Mouse (Mus musculus) frontal cortex, postnatal 36 days (tissue): ENCODE data around the gene Olfr937.

Experiments
- DNase-seq, 2 experiments: peaks; one replicate each; pipeline ENCODE4 v3.0.0; 2022; ENCODE audit warnings: low spot score in 2 of 2

The Olfr937 gene

DNA sequence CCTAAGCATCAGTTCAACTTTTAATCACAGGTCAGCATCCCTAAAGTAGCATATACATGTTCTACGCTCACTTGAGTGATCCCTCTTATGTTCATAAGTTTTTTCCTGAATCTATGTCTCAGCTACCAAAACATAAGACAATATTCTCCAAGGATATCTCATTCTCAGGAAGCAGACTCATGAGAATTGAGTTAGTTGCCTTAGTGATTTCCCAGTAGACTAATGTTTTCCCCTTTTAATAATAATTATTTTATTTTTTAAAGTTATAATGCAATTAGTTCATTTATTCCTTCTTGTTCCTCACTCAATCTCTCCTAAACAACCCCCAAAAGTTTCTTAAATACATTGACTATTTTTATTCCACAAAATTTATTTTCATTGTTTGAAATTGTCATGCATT lies at the start of gene Olfr937:
TSS of gene Olfr937 (minus strand) at position 101 of the 400 bp plus-strand sequence.
- no peak for DNase-seq

GRCm38 (mm10) chr9:39078787-39079186 lies 14.0 kb upstream of the Olfr937 start, which contains the start of gene Olfr938:
Gene Olfr938, minus strand, starts transcription at chr9:39078887.
- DNase-seq = no peak

DNA sequence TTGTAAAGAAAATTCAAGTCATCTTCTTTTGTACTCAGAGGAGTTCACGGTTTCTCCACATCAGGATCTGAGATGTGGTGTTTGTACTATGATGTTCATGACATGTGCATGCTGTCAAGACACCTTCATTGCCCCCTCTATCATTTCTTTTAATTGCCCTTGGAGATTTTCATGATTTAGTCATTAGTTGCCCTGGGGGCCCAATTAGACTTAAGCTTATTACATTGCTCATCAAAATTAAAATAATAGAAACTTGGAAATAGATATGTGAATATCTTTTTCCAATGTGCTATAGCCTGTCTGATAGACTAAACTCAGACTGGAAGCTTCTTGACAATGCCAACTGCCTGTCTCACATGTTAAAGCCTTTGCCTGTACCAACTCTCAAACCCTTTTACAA lies 41.5 kb downstream of the Olfr937 start, which contains the start of gene Olfr146:
TSS of gene Olfr146 (minus strand) at position 101 of the 400 bp plus-strand sequence.
- no peak for DNase-seq
